Mouse (Mus musculus): ENCODE data around the gene Ptpn14. TPM values are rescaled to one million over a fixed set of nuclear protein-coding genes. Genes with fewer than 3 reads are reported as not detected.

Gene Ptpn14
- total RNA-seq, 2 experiments from 2014 or later, result 29.3 to 33.7 TPM

DNA sequence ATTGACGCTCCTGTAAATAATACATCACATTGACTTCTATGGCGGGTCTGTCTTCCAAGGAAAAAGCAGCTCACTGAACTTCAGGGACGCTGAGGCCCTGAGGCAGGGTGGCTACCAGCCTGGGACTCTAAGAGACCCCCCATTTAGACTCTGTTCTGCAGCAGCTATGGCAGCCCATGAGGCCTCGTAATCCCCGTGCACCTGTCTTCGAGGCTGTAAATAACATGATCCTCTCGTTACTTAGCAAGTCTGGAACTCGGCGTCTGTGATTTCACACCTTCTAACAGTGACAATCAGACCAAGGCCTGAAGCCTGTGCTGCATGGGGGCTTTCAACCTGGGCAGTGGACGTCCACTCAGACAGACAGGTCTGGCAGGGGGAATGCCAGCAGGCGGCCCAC, 175.1 kb downstream of the Ptpn14 start:
- DNase-seq, result no peak

DNA sequence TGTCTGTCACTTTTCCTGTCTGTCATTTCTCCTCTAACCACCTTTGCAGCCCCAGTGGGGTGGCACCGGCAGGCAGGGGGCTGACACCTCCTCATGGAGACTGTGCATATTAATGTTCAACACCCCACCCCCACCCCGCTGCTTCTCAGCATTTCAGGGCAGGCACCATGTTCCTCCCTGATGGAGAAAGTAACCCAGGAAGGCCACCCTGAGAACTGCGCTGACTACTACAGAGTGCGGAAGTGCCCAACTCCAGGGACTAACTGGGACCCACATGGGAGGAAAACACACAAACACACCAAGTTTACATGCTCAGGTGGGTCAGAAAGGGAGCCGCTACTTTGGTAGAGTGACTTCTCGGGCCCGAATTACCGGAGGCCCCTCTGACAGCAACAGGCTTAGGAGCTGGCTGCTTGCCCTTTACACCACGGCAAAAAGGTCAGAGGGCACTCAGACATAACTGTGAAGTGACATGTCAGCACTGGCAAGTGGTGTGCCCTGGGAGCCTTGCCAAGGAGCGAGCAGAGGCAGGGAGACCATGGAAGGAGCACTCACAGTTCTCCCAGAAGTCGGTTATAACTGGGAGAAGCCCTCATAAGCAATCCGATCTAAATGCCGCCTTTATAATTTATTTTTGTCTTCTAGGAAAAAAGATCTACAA, 182.7 kb downstream of the Ptpn14 start:
- DNase-seq, result peak; percentile 73 to 74

DNA sequence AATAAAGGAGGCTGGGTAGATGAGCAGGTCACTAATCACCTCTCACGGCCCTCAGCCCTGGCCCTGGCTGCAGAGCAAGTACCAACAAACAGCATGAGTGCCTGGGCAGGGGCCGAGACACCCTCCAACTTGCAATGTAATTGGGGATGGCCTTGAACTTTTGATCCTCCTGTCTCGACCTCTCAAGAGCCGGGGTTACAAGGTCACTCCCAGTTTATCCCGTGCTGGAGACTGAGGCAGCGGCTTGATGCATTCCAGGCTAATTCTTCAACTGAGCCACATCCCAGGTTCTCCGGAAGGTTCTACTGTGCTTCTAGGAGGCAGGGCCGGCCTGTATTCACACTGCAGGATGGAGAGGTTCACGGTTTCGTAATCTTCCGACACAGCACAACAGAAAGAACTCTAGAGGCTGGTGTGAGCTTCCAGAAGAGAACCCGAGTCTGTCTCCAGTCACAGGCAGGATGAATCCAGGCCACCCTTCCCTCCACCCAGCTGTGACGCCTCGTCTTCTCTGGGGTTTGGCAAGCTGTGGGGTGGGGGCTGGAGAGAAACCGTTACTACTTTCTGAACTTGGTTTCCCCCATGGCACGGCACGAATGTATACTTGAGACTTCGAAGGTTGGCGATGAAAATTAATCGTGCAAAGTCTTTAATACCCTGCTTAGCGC, 185.2 kb downstream of the Ptpn14 start:
- no peak for DNase-seq

DNA sequence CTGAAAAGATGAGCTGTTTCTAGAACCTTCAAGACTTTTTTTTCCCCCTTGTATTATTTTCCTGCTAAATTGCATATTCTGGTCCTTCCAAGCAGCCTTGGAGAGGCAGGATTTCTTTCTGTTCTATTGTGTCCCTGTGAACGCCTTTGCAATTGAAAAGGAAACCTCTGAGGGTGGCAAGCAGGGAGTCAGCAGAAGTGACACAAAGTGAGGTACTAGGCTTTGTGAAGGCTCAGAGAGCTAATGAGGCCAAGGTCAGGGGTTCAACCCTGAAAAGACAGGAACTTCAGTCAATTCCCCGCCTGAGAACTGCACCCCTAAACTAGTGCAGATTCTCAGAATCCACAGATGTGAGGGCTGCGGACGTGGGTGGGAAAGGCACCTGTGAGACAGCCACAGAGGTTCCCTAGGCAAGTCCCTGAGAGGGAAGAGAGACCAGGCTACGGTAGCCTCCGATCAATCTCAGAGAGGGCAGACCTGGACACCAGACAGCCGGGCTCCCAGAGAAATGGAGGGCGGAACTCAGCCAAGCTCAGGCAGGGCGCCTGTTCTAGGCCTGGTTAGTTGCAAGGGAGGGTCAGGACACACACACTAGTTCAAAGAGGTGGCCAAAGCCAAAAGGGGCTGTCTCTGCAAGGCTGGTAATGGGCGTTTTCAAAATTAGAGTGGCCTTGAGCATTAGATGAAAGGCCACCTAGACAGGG, 188.5 kb downstream of the Ptpn14 start:
- DNase-seq, result peak in 1 of 2 experiments; percentile 21

DNA sequence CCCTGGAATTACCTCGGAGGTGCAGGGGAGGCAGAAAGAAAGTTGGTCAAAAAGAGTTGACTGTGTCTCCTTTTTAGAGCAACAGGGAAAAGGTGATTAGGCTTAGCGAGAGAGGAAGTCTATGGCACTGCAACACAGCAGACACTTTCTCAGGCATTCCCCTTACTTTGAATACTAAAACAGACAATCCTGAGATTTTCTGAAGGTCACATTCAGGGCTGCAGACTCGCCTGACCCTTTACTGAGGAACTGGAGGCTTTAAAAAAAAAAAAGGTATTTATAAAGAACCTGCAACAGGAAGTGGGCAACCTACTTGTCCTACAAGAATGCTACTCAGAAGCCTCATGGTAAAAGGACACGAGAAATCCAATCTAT, 189.0 kb downstream of the Ptpn14 start:
- DNase-seq, result no peak

DNA sequence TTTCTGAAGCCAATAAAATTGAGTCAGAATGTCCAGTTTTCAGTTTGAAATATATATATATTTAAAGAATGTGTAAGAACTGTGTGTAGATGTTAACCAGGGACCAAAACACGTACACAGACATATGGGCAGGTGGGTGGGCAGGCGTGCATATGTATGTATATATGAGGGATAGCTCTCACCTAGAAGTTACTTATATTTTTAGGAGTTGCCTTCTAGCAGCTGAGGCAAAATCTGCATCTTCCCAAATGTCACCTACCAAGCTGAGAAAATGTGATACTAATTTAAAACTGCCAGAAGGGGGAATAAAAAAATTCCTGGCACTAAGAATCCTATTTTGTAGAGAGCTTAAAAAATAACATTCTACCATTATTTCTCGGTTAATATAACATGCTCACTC, 191.7 kb downstream of the Ptpn14 start:
- DNase-seq, result no peak

DNA sequence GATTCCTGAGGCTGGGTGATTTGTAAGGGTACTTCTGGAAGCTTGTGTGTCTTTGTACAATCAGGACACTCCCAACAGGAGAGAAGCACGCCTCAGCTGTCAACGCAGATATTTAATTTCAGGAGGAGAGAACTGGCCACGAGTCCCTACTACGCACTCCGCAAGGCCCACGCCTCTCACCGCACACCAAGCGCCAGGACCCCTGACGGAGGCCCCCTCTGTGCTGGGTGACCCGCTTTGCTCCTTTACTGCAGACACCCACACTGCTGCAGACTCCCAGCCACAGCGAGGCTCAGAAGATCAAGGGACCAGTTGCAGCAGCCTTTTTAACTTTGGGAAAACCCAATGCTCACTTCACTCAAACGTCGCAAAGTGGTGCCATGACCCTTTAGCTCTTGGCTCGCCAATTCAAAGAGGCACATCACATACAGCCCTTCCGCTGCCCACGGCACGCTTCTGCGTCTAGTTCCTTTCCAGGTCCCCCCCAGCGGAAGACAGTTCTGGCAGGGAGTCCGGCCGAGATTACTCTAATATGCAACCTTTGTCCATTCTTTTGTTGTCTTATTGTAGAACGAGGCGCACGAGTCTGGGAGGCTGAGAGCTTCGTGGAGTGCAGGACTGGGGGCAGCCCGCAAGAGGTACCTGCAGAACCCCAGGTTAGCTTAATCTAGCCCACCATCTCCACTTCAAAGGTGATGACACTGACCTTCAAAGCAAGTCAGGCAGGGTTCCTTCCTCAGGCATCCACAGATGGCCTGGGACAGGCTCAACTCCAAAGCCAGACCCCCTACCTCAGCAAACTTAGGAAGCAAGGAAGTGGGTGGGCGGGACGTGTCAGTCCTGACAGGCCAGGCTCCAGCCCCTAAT, 192.9 kb downstream of the Ptpn14 start:
- DNase-seq, result no peak

DNA sequence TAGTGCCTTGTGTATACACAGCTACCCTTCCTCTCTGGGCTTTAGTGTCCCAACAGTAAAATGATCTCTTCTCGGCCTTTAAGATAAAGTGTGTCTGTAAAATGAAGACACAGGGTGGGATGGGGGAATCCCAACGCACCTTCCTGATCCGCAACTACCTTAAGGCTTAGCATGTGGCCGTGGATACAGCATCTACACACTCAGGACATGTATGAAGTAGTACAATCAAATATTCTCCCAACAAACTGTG, 193.4 kb downstream of the Ptpn14 start:
- no peak for DNase-seq

DNA sequence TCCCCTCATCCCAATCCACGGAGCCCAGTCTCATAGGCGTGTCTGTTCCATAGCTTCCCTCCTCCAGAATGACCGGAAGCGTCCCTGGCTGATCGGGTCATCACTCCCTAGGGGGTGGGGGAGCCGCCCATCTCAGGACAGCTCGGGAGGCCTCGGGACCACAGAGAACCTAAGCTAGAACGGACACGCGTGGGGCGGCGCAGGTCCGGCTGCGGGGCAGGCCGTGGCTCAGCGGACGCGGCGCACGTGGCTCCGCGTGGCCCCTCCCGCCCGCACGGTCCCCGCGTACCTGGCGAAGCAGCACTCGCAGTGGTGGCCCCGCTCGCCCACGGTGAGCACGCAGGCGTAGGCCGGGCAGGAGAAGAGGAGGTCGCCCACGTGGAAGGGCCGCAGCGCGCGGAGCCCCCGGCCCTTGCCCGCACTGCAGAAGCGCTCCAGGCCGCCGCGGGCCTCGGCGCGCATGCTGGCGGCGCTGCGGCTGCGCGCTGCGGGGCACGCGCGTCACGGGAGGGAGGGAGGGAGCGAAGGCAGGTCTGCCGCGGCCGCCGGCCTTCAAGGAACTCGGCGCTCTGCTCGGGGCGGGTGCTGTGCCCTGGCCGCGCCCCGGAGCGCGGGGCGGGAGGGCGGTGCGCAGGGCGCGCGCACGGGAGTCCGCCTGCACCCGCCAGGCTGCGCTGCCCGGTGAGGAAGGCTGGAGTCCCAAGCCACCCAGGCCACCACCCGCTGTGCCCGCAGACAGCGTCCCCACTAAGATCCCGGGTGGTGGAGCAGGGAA, 193.9 kb downstream of the Ptpn14 start, which contains the start of gene Smyd2:
Smyd2 (minus strand) TSS at position 546 of the 775 bp plus-strand sequence.
- DNase-seq, result peak; percentile 72 to 84

DNA sequence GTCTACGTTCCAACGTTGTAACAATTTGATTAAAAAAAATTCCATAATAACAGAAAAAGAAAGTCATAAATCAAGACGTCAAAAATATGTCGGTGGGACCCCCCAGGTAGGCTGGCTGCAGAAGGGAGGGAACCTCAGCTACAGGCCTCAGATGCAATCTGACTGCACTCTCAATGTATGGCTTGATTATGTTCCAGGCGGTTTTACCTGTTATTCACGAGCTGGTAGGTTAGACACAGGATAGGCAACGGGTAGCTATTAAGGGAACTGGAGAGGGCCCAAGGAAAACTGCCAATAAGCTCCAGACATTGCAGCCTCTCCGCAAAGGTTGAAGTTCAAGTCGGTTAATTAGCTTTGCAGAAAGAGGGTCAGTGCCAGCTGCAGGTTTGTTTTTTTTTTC, 194.7 kb downstream of the Ptpn14 start:
- DNase-seq, result peak in 1 of 2 experiments; percentile 47

DNA sequence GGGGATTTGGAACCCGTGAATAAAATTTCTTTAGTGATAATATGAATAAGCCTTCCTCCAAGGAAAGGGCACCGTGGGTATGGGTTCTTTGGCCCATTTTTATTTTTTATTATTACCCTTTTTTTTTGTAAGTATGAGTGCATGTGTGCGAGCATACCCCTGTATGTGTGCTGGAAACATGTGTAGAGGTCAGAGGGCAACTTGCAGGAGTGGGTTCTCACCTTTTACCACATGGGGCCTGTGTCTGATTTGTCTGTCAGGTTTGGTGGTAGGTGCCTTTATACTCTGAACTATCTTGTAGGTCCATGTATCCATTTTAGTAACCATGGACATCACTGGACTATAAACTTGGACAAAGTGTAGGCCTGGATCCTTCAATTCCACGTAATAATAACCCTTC, 195.1 kb downstream of the Ptpn14 start:
- DNase-seq, result no peak

DNA sequence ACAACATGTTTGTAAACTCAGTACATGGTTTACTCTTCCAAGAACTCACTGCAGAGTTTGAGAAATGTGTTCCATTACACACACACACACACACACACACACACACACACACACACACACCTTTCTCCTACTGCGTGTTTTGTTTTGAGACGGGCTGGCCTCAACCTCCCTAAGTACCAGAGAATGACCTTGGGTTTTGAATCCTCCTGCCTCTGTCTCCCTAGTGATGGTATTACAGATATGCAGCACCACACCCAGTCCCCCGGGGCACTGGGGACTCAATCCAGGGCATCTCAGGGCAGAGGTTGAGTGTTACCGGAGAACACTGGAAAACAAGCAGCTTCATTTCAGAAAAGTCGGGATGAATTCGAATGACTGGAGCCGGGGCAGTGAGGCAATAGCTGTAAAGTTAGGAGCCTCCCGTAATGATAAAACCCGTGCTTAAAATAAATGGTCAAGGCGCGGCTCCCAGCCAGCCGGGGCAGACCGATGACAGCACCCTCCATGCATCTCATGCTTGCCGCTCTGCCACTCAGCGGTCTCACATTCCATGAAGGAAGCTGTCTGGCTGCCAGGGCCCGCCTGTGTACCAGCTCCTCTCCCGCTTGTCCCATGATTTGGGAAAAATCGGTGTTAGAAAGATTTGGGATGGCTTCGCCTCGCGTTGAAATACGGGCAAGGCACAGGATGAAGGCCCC, 196.0 kb downstream of the Ptpn14 start:
- peak; percentile 78 to 85 for DNase-seq

DNA sequence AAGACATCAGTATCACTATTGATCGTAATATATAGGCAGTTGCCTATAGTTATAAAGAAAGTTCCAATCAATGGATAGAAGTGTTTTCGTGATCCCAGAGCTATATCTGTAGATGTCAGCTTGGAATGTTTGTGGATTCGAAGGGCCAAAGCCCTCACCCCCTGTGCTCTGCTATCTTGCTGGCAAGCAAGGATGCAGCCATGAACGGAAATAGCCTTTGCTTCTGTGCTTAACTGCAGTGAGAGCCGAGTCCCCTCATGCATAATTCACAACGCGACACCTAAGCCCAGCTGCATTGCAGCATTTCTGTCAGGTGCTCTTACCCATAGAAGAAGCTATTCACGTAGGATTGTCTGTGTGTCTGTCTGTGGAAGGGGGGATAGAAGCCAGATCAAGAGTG, 198.2 kb downstream of the Ptpn14 start:
- no peak for DNase-seq

Other genes with a start within 250 kb of the Ptpn14 start
- gene Cenpf, start 40.2 kb upstream of the Ptpn14 start, total RNA-seq (2021), result 1 to 10 TPM; 5.5 to 5.9 TPM
- gene Smyd2, start 194.1 kb downstream of the Ptpn14 start, total RNA-seq (2021), result 100 to 1,000 TPM in 1 of 2 experiments, 10 to 100 TPM in 1; 92.9 to 112 TPM

Data from heart, adult 18-20 months (tissue).